Mouse (Mus musculus): ENCODE results near the gene Atf6. TPM values are rescaled to one million over a fixed set of nuclear protein-coding genes. Genes with fewer than 3 reads are reported as not detected.

The Atf6 gene
- total and polyA plus RNA-seq, 3 experiments: 11.7 to 16.4 TPM; not detected in 1

- no peak for DNase-seq (ENCODE audit: low read depth, low spot score)
- TF ChIP-seq ELF1 (IDR thresholded peaks at IDR 0.05; ENCODE audit: low read depth, low read length) (no peak), ZKSCAN1 (IDR thresholded peaks at IDR 0.05; ENCODE audit: low read depth, low read length) (no peak), ZNF384 (IDR thresholded peaks at IDR 0.05; ENCODE audit: low read depth, low read length) (no peak), ZC3H11A (IDR thresholded peaks at IDR 0.05; ENCODE audit: low read depth, low read length) (no peak), GATA1 (IDR thresholded peaks at IDR 0.05; ENCODE audit: low read depth, low read length) (no peak), GABPA (IDR thresholded peaks at IDR 0.05; ENCODE audit: low read depth, low read length) (no peak), TAL1 (IDR thresholded peaks at IDR 0.05; ENCODE audit: low read length) (no peak), ETS1 (IDR thresholded peaks at IDR 0.05; ENCODE audit: low read depth, low read length) (no peak), POLR2AphosphoS5 (IDR thresholded peaks at IDR 0.05; ENCODE audit: borderline replicate concordance, low read depth, low read length) (no peak), POLR2AphosphoS2 (IDR thresholded peaks at IDR 0.05; ENCODE audit: low read length) (no peak)
- no peaks in the 10 kb centered on the region for H3K9me3 ChIP-seq (replicated peaks; ENCODE audit: insufficient read depth, low read length)
- no peaks in the 10 kb centered on the region for H3K4me1 ChIP-seq (ENCODE audit: control insufficient read depth in 1 of 2, insufficient read depth in 2 of 2, low read length in 2 of 2)
- no peak overlapping the region for H3K9ac ChIP-seq (ENCODE audit: control insufficient read depth, low read depth, low read length, poor library complexity, severe bottlenecking)
- no peaks in the 10 kb centered on the region for H3K27me3 ChIP-seq (ENCODE audit: control insufficient read depth in 1 of 2, insufficient read depth in 2 of 2, low read length in 2 of 2)
- H3K36me3 ChIP-seq (ENCODE audit: control insufficient read depth in 1 of 2, insufficient read depth in 2 of 2, low read length in 2 of 2): peaks cover 0 to 5% of the 10 kb centered on the region in 2 experiments; a peak in 2 of 4 replicates
- H3K4me3 ChIP-seq (ENCODE audit: control insufficient read depth in 1 of 2, insufficient read depth in 1 of 2, low read depth in 2 of 2, low read length in 2 of 2): no peak overlapping the region
- no peak overlapping the region for H3K27ac ChIP-seq (ENCODE audit: control insufficient read depth, low read depth, low read length)
- no peaks in the 10 kb centered on the region for H3K79me2 ChIP-seq (ENCODE audit: control insufficient read depth, insufficient read depth, low read length, poor library complexity)
Measured at GRCm38 (mm10) chr1:170770691-170771090, 96.9 kb downstream of the Atf6 start.

- no peaks in the 10 kb centered on the region for H3K27me3 ChIP-seq (ENCODE audit: control insufficient read depth in 1 of 2, insufficient read depth in 2 of 2, low read length in 2 of 2)
- H3K9me3 ChIP-seq (replicated peaks; ENCODE audit: insufficient read depth, low read length): no peaks in the 10 kb centered on the region
- H3K4me3 ChIP-seq (ENCODE audit: control insufficient read depth in 1 of 2, insufficient read depth in 1 of 2, low read depth in 2 of 2, low read length in 2 of 2): no peak overlapping the region
- no peak overlapping the region for H3K27ac ChIP-seq (ENCODE audit: control insufficient read depth, low read depth, low read length)
- H3K36me3 ChIP-seq (ENCODE audit: control insufficient read depth in 1 of 2, insufficient read depth in 2 of 2, low read length in 2 of 2): peaks cover 2 to 5% of the 10 kb centered on the region in 2 experiments
- no peaks in the 10 kb centered on the region for H3K79me2 ChIP-seq (ENCODE audit: control insufficient read depth, insufficient read depth, low read length, poor library complexity)
- DNase-seq (ENCODE audit: low read depth, low spot score): no peak
- H3K9ac ChIP-seq (ENCODE audit: control insufficient read depth, low read depth, low read length, poor library complexity, severe bottlenecking): no peak overlapping the region
- no peak for TF ChIP-seq TAL1 (IDR thresholded peaks at IDR 0.05; ENCODE audit: low read length)
- no peak for TF ChIP-seq MYB (IDR thresholded peaks at IDR 0.05; ENCODE audit: low read depth, low read length)
- TF ChIP-seq JUND (IDR thresholded peaks at IDR 0.05; ENCODE audit: low read depth, low read length): no peak
- TF ChIP-seq SIN3A (IDR thresholded peaks at IDR 0.05; ENCODE audit: low read length): no peak
- TF ChIP-seq TBP (IDR thresholded peaks at IDR 0.05; ENCODE audit: low read depth, low read length): no peak
- no peak for TF ChIP-seq GABPA (IDR thresholded peaks at IDR 0.05; ENCODE audit: low read depth, low read length)
- TF ChIP-seq EP300 (IDR thresholded peaks at IDR 0.05; ENCODE audit: low read depth in 1 of 2, low read length in 2 of 2): no peak
- no peak for TF ChIP-seq RCOR1 (IDR thresholded peaks at IDR 0.05; ENCODE audit: low read depth, low read length)
- no peak for TF ChIP-seq NRF1 (IDR thresholded peaks at IDR 0.05; ENCODE audit: insufficient read depth, low read depth, low read length, poor library complexity, severe bottlenecking)
- no peak for TF ChIP-seq USF2 (IDR thresholded peaks at IDR 0.05; ENCODE audit: borderline replicate concordance in 1 of 2, insufficient read depth in 1 of 2, low read depth in 1 of 2, low read length in 2 of 2)
- TF ChIP-seq POLR2AphosphoS2 (IDR thresholded peaks at IDR 0.05; ENCODE audit: low read length): no peak
- TF ChIP-seq ZMIZ1 (IDR thresholded peaks at IDR 0.05; ENCODE audit: low read depth, low read length): no peak
- no peaks in the 10 kb centered on the region; a peak in 1 of 4 replicates for H3K4me1 ChIP-seq (ENCODE audit: control insufficient read depth in 1 of 2, insufficient read depth in 2 of 2, low read length in 2 of 2)
Measured at GRCm38 (mm10) chr1:170766997-170767396, 100.6 kb downstream of the Atf6 start.

Measured in MEL (cell line).